In the genomic region with DNA sequence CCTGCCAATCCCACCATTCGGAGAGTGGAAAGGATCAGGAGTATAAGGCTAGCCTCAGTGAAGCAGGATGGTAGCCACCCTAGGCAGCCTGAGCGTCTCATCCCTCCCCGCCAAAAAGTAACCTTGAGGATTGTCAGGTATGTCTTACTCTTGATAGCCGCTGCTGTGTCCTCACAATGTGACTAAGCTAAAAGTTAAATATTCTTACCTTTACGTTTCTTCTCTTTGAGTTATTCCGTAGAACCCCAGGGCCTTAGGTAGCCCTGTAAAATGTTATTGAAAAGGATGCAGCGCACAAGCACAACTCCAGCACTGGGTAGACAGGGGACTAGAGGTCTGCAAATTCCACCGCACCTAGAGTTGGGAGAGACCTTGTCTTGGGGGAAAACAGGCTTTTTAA, we compare ENCODE assay signal across 18 mouse cellular contexts. TPM values are rescaled to one million over a fixed set of nuclear protein-coding genes. Genes with fewer than 3 reads are reported as not detected.
A peak's percentile ranks its signal among the peaks of the same experiment; 100 is the strongest.
DNase-seq lines count a peak whose midpoint lies in the region; ATAC-seq and TF ChIP-seq lines count a peak whose summit lies in the region.
"Had no signal": no experiment of that assay in that cellular context is flagged by ENCODE, and none has a peak within 500 bp of the region (broad histone marks: within the 10 kb centered on the region; RNA-seq: fewer than 3 reads in every experiment).

No protein-coding gene starts in this region.

- no peak for DNase-seq in layer of hippocampus, adult 2 months (ENCODE audit: low spot score in 2 of 2)
- DNase-seq in layer of hippocampus, postnatal 14 days (ENCODE audit: low spot score in 2 of 2) = no peak
- DNase-seq in embryonic facial prominence, embryonic 10.5 days (ENCODE audit: low spot score) = no peak
- DNase-seq in adrenal gland, adult 18-20 months (ENCODE audit: low spot score in 2 of 2) = no peak
- DNase-seq: adrenal gland, postnatal 10 days; B cell, adult 2 months; cerebellum, postnatal 14 days; heart, postnatal 36 days; left cerebral cortex, postnatal 4 days; lung, adult 18-20 months; thymus, adult 2 months had no signal

- H3K27me3 ChIP-seq in erythroblast, embryonic 14.5 days (ENCODE audit: control insufficient read depth) = no peaks in the 10 kb centered on the region
- H3K27me3 ChIP-seq in E14TG2a.4 (ENCODE audit: insufficient read depth, low read length) = no peaks in the 10 kb centered on the region
- H3K27me3 ChIP-seq in embryonic facial prominence, embryonic 10.5 days (replicated peaks; ENCODE audit: low read depth, poor library complexity, severe bottlenecking) = no peaks in the 10 kb centered on the region
- H3K27me3 ChIP-seq: midbrain, embryonic 13.5 days had no signal

- H3K4me1 ChIP-seq in erythroblast, embryonic 14.5 days (ENCODE audit: control insufficient read depth) = peaks cover 61% of the 10 kb centered on the region
- peaks cover 70% of the 10 kb centered on the region for H3K4me1 ChIP-seq in E14TG2a.4 (replicated peaks; ENCODE audit: low read depth, low read length)
- H3K4me1 ChIP-seq in embryonic facial prominence, embryonic 10.5 days = peaks cover 45% of the 10 kb centered on the region

- no peaks in the 10 kb centered on the region for H3K9me3 ChIP-seq in erythroblast, embryonic 14.5 days (ENCODE audit: control insufficient read depth, low read length)
- no peaks in the 10 kb centered on the region for H3K9me3 ChIP-seq in E14TG2a.4 (ENCODE audit: low read length)
- no peaks in the 10 kb centered on the region for H3K9me3 ChIP-seq in embryonic facial prominence, embryonic 10.5 days
- H3K9me3 ChIP-seq: midbrain, embryonic 13.5 days had no signal

- H3K27ac ChIP-seq in layer of hippocampus, adult 2 months = peak overlapping the region; percentile 100; the same call in 1 of the 2 replicates
- 0 out of 2 replicates have a peak overlapping the region, but pooled peaks have one; percentile 99 for H3K27ac ChIP-seq in embryonic facial prominence, embryonic 10.5 days (replicated peaks)

- WGBS in embryonic facial prominence, embryonic 10.5 days = 94% methylated on average over 8 of the region's 8 CpGs

- ATAC-seq in erythroblast, adult 5-6 weeks (replicated peaks; ENCODE audit: low FRiP score, poor library complexity, severe bottlenecking) = no peak
- ATAC-seq: hindbrain, embryonic 16.5 days; intestine, postnatal 0 days; midbrain, embryonic 13.5 days had no signal

- peaks cover 12% of the 10 kb centered on the region for H3K36me3 ChIP-seq in erythroblast, embryonic 14.5 days (ENCODE audit: control insufficient read depth)
- peaks cover 22% of the 10 kb centered on the region for H3K36me3 ChIP-seq in E14TG2a.4 (ENCODE audit: insufficient read depth, low read length)
- peaks cover 10% of the 10 kb centered on the region for H3K36me3 ChIP-seq in embryonic facial prominence, embryonic 10.5 days (replicated peaks)

- TF ChIP-seq CTCF in layer of hippocampus, adult 2 months (conservative IDR thresholded peaks at IDR 0.05) = no peak
- no peak for TF ChIP-seq CTCF in E14TG2a.4 (conservative IDR thresholded peaks at IDR 0.05; ENCODE audit: low read length)

- H3K4me3 ChIP-seq in erythroblast, embryonic 14.5 days (replicated peaks) = peak overlapping the region; percentile 89
- no peak overlapping the region for H3K4me3 ChIP-seq in layer of hippocampus, adult 2 months
- peak overlapping the region; percentile 99 for H3K4me3 ChIP-seq in E14TG2a.4 (replicated peaks; ENCODE audit: low read length)
- H3K4me3 ChIP-seq in embryonic facial prominence, embryonic 10.5 days = peak overlapping the region; percentile 97; the same call in 1 of the 2 replicates
- H3K4me3 ChIP-seq: heart, adult 2 months had no signal

RNA-seq across cellular contexts. Expression of a gene that starts 1.3 kb away (rescaled TPM):
- polyA plus RNA-seq in erythroblast, embryonic 14.5 days (2012) = 31.1 and 40.0 TPM in 2 replicates
- total RNA-seq in erythroblast, adult 5-6 weeks (2015; ENCODE audit: low replicate concordance) = 430 and 441 TPM in 2 replicates
- 422 and 539 TPM in 2 replicates for total RNA-seq in erythroblast, adult 5-6 weeks (2017; ENCODE audit: low replicate concordance)
- 100 to 1,000 TPM; 182 to 191 TPM for total RNA-seq in layer of hippocampus, adult 2 months (2021)
- total RNA-seq in layer of hippocampus, postnatal 14 days (2021) = 100 to 1,000 TPM; 166 to 171 TPM
- 220 and 223 TPM in 2 replicates for polyA plus RNA-seq in embryonic facial prominence, embryonic 10.5 days (2016; fragmentation: Nextera tagmentation; extraction: Ambion mirVana)
- 100 to 1,000 TPM; 154 to 164 TPM for total RNA-seq in adrenal gland, adult 18-20 months (2021)

RNA-seq across cellular contexts. Expression of a gene that starts 2.2 kb away (rescaled TPM):
- polyA plus RNA-seq in erythroblast, embryonic 14.5 days (2012) = not detected in 2 replicates
- 1.7 TPM in 1 of 2 replicates, not detected in the other for total RNA-seq in erythroblast, adult 5-6 weeks (2015; ENCODE audit: low replicate concordance)
- 0.98 TPM in 1 of 2 replicates, not detected in the other for total RNA-seq in erythroblast, adult 5-6 weeks (2017; ENCODE audit: low replicate concordance)
- 10 to 100 TPM; 13.6 to 13.7 TPM for total RNA-seq in layer of hippocampus, adult 2 months (2021)
- 10 to 100 TPM; 20.4 to 20.8 TPM for total RNA-seq in layer of hippocampus, postnatal 14 days (2021)
- polyA plus RNA-seq in embryonic facial prominence, embryonic 10.5 days (2016; fragmentation: Nextera tagmentation; extraction: Ambion mirVana) = 10.6 and 14.0 TPM in 2 replicates
- 1 to 10 TPM; 3.5 to 7.0 TPM for total RNA-seq in adrenal gland, adult 18-20 months (2021)

RNA-seq across cellular contexts. Expression of a gene that starts 34.4 kb away (rescaled TPM):
- 1.8 and 2.1 TPM in 2 replicates for polyA plus RNA-seq in erythroblast, embryonic 14.5 days (2012)
- 18.4 and 25.9 TPM in 2 replicates for total RNA-seq in erythroblast, adult 5-6 weeks (2015; ENCODE audit: low replicate concordance)
- 13.8 and 16.7 TPM in 2 replicates for total RNA-seq in erythroblast, adult 5-6 weeks (2017; ENCODE audit: low replicate concordance)
- total RNA-seq in layer of hippocampus, adult 2 months (2021) = 10 to 100 TPM; 34.2 to 37.6 TPM
- 10 to 100 TPM; 28.7 to 33.7 TPM for total RNA-seq in layer of hippocampus, postnatal 14 days (2021)
- 128 and 133 TPM in 2 replicates for polyA plus RNA-seq in embryonic facial prominence, embryonic 10.5 days (2016; fragmentation: Nextera tagmentation; extraction: Ambion mirVana)
- 10 to 100 TPM; 15.1 to 20.1 TPM for total RNA-seq in adrenal gland, adult 18-20 months (2021)
